Mouse (Mus musculus): ENCODE data around the gene Pvr.

Pvr gene

GRCm38 (mm10) chr7:19920506-19921261 is at the start of gene Pvr:
Gene Pvr, minus strand, starts transcription at chr7:19921160.
- ChIA-PET CTCF (interaction anchor here in 2 of 4 experiments (0.5 to 1.3 kb wide), 3 partner anchors 9 to 13 kb away, joined by 3 to 5 read pairs (median 4); no protein-coding TSS in a partner anchor), POLR2A (interaction anchor here in 3 of 4 experiments (0.6 to 2.7 kb wide), 12 partner anchors 8 to 1092 kb away, joined by 3 to 16 read pairs (median 4); no protein-coding TSS in a partner anchor)

- CTCF ChIA-PET, result interaction anchor here in 3 of 4 experiments (1.0 to 2.5 kb wide), 7 partner anchors 59 to 180 kb away, joined by 3 to 12 read pairs (median 7); no protein-coding TSS in a partner anchor
- POLR2A ChIA-PET, result no interaction called here
These were observed 49.2 kb upstream of the Pvr start for GRCm38 (mm10) chr7:19970196-19970595.

GRCm38 (mm10) chr7:19969541-19970090 is 48.7 kb upstream of the Pvr start:
- CTCF ChIA-PET, result interaction anchor here in 3 of 4 experiments (0.5 to 2.5 kb wide), 14 partner anchors 9 to 223 kb away, joined by 3 to 12 read pairs (median 4); no protein-coding TSS in a partner anchor
- POLR2A ChIA-PET, result interaction anchor here in 2 of 4 experiments (0.7 to 1.1 kb wide), 3 partner anchors 30 to 93 kb away, joined by 3 to 4 read pairs (median 3); no protein-coding TSS in a partner anchor

GRCm38 (mm10) chr7:19969106-19969505 is 48.1 kb upstream of the Pvr start:
- CTCF ChIA-PET, result interaction anchor here in 3 of 4 experiments (0.5 to 2.5 kb wide), 14 partner anchors 9 to 223 kb away, joined by 3 to 12 read pairs (median 4); no protein-coding TSS in a partner anchor
- POLR2A ChIA-PET, result interaction anchor here in 2 of 4 experiments (0.7 to 1.1 kb wide), 3 partner anchors 31 to 92 kb away, joined by 3 to 4 read pairs (median 3); no protein-coding TSS in a partner anchor

GRCm38 (mm10) chr7:19964985-19965579 is 44.1 kb upstream of the Pvr start, which contains the start of gene Ceacam20:
Gene Ceacam20, plus strand, starts transcription at chr7:19965412.
- POLR2A ChIA-PET, result no interaction called here
- CTCF ChIA-PET, result interaction anchor here in 1 of 4 experiments (0.6 kb wide), 2 partner anchors 168 to 296 kb away, joined by 3 read pairs; partner anchors contain the start of gene Cblc

GRCm38 (mm10) chr7:19962423-19962822 is 41.5 kb upstream of the Pvr start:
- ChIA-PET CTCF (no interaction called here), POLR2A (interaction anchor here in 1 of 4 experiments (1.1 kb wide), 1 partner anchor 31 kb away, joined by 3 read pairs; no protein-coding TSS in a partner anchor)

GRCm38 (mm10) chr7:19956341-19956781 is 35.4 kb upstream of the Pvr start:
- ChIA-PET CTCF (interaction anchor here (0.5 to 2.3 kb wide), 32 partner anchors 9 to 897 kb away, joined by 3 to 17 read pairs (median 4); partner anchors contain the start of gene Cblc (in 1 of the 4)), POLR2A (interaction anchor here in 3 of 4 experiments (0.6 to 0.7 kb wide), 4 partner anchors 17 to 172 kb away, joined by 3 to 8 read pairs (median 3); no protein-coding TSS in a partner anchor)

- ChIA-PET CTCF (interaction anchor here (0.5 to 2.3 kb wide), 31 partner anchors 9 to 896 kb away, joined by 3 to 17 read pairs (median 5); partner anchors contain the start of gene Cblc (in 1 of the 4)), POLR2A (interaction anchor here in 2 of 4 experiments (0.6 to 0.7 kb wide), 2 partner anchors 16 to 172 kb away, joined by 3 to 8 read pairs; no protein-coding TSS in a partner anchor)
These were observed 34.9 kb upstream of the Pvr start for GRCm38 (mm10) chr7:19955861-19956260.

GRCm38 (mm10) chr7:19953054-19953453 is 32.1 kb upstream of the Pvr start:
- ChIA-PET POLR2A (interaction anchor here in 3 of 4 experiments (0.5 to 1.6 kb wide), 11 partner anchors 15 to 1067 kb away, joined by 3 to 5 read pairs (median 3); partner anchors contain the start of gene Pvr (in 1 of the 3)), CTCF (interaction anchor here in 2 of 4 experiments (0.9 to 2.8 kb wide), 4 partner anchors 42 to 77 kb away, joined by 5 to 9 read pairs (median 6); no protein-coding TSS in a partner anchor)

- CTCF ChIA-PET, result interaction anchor here in 2 of 4 experiments (0.9 to 2.8 kb wide), 5 partner anchors 12 to 76 kb away, joined by 3 to 9 read pairs (median 6); no protein-coding TSS in a partner anchor
- POLR2A ChIA-PET, result interaction anchor here in 3 of 4 experiments (0.5 to 1.6 kb wide), 13 partner anchors 14 to 1067 kb away, joined by 3 to 5 read pairs (median 3); partner anchors contain the start of gene Pvr (in 1 of the 3)
These were observed 31.5 kb upstream of the Pvr start for GRCm38 (mm10) chr7:19952320-19952986.

GRCm38 (mm10) chr7:19950589-19950988 is 29.6 kb upstream of the Pvr start, which contains the start of gene Igsf23:
Gene Igsf23, minus strand, starts transcription at chr7:19950756.
- POLR2A ChIA-PET, result interaction anchor here in 2 of 4 experiments (1.0 to 2.7 kb wide), 4 partner anchors 12 to 39 kb away, joined by 3 to 12 read pairs (median 6); partner anchors contain the start of gene Pvr (in 1 of the 2)
- CTCF ChIA-PET, result interaction anchor here in 2 of 4 experiments (0.6 to 1.4 kb wide), 4 partner anchors 27 to 282 kb away, joined by 3 to 5 read pairs (median 4); no protein-coding TSS in a partner anchor

- ChIA-PET CTCF (interaction anchor here in 3 of 4 experiments (1.3 to 1.5 kb wide), 2 partner anchors 60 to 281 kb away, joined by 3 to 4 read pairs (median 3); no protein-coding TSS in a partner anchor), POLR2A (interaction anchor here in 3 of 4 experiments (0.7 to 2.7 kb wide), 6 partner anchors 11 to 33 kb away, joined by 3 to 12 read pairs (median 4); partner anchors contain the start of gene Pvr (in 1 of the 3))
These were observed 29.0 kb upstream of the Pvr start for GRCm38 (mm10) chr7:19949996-19950395.

- ChIA-PET POLR2A (interaction anchor here in 3 of 4 experiments (0.8 to 2.7 kb wide), 6 partner anchors 10 to 32 kb away, joined by 3 to 12 read pairs (median 4); partner anchors contain the start of gene Pvr (in 1 of the 3)), CTCF (interaction anchor here in 3 of 4 experiments (0.6 to 1.5 kb wide), 3 partner anchors 59 to 1120 kb away, joined by 3 to 6 read pairs (median 3); no protein-coding TSS in a partner anchor)
These were observed 28.0 kb upstream of the Pvr start for GRCm38 (mm10) chr7:19948956-19949355.

- CTCF ChIA-PET, result no interaction called here
These were observed 25.0 kb upstream of the Pvr start for GRCm38 (mm10) chr7:19945821-19946515.

GRCm38 (mm10) chr7:19945201-19945600 is 24.2 kb upstream of the Pvr start:
- POLR2A ChIA-PET, result no interaction called here
- CTCF ChIA-PET, result no interaction called here

More at GRCm38 (mm10) chr7:19945821-19946515, 25.0 kb upstream of the Pvr start:
- POLR2A ChIA-PET, result no interaction called here

- POLR2A ChIA-PET, result interaction anchor here in 1 of 4 experiments (1.1 kb wide), 1 partner anchor 10 kb away, joined by 3 read pairs; no protein-coding TSS in a partner anchor
- CTCF ChIA-PET, result no interaction called here
These were observed 23.7 kb upstream of the Pvr start for GRCm38 (mm10) chr7:19944709-19945108.

All from embryonic stem cell, embryonic (primary cell).